Mouse (Mus musculus): ENCODE results near the gene Slc12a6.

Gene Slc12a6

GRCm38 (mm10) chr2:112396649-112397048 lies 131.0 kb downstream of the Slc12a6 start:
- no peak for DNase-seq

GRCm38 (mm10) chr2:112407030-112407429 lies 141.4 kb downstream of the Slc12a6 start:
- DNase-seq, result no peak
